ENCODE assay signal across 8 mouse cellular contexts in the genomic region with DNA sequence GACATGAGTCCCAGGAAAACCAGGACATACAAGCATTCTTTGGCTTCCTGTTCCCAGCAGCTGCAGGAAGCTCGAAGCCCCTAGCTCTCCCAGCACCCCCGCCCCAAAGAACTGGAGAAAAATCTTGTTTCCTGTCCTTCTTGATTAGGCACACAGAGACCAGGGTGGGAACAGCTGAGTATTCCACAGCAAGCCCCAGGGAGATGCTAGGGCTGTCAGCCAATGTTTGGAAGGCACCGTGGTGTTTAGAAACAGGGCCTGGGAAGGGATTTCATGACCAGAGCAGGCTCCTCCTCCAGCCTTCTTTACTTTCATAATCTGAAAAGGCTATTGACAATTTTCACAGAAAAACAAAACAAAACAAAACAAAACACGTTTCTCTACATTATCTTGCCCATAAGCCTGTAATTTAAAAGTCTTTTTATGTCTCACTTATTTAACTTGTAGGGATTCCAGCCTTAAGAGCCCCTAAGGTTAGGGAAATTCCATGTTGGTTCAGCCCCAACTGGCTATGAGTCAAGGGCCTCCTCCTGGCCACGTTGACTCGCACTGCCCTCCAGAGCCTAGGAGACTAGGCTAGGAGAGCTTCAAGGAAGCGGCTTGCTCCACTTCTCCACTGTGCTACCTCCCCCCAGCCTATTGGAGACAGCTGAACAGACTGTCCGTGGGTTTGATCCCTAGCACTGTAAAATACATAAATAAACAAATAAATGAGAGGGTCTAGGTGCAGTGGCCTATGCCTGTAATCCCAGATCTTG. TPM values are rescaled to one million over a fixed set of nuclear protein-coding genes. Genes with fewer than 3 reads are reported as not detected.
DNase-seq lines count a peak whose midpoint lies in the region; ATAC-seq and TF ChIP-seq lines count a peak whose summit lies in the region.
"Had no signal": no experiment of that assay in that cellular context is flagged by ENCODE, and none has a peak within 500 bp of the region (broad histone marks: within the 10 kb centered on the region; RNA-seq: fewer than 3 reads in every experiment).

No protein-coding gene starts in this region.

- H3K9ac ChIP-seq in heart, embryonic 14.5 days (ENCODE audit: low read length) = no peak overlapping the region
- no peak overlapping the region for H3K9ac ChIP-seq in limb, embryonic 14.5 days (ENCODE audit: low read depth, low read length, severe bottlenecking)
- H3K9ac ChIP-seq: liver, embryonic 13.5 days had no signal

- DNase-seq in Muller cell, postnatal 12 days (ENCODE audit: inconsistent ontology term) = peak; percentile 59
- peak; percentile 84 for DNase-seq in adrenal gland, postnatal 10 days
- DNase-seq in limb, embryonic 14.5 days (ENCODE audit: low spot score) = peak; percentile 80
- peak; percentile 79 for DNase-seq in testis, postnatal 14 days (ENCODE audit: low spot score)
- no peak for DNase-seq in spleen, adult 12 weeks (ENCODE audit: low spot score)
- no peak for DNase-seq in thymus, postnatal 4 days
- DNase-seq: liver, embryonic 13.5 days had no signal

- 36% methylated on average over 8 of the region's 8 CpGs for WGBS in heart, embryonic 14.5 days
- 34% methylated on average over 8 of the region's 8 CpGs for WGBS in limb, embryonic 14.5 days

- no peak overlapping the region for H3K4me2 ChIP-seq in heart, embryonic 14.5 days (ENCODE audit: low read length)
- no peak overlapping the region for H3K4me2 ChIP-seq in limb, embryonic 14.5 days (replicated peaks; ENCODE audit: low read depth, low read length, severe bottlenecking)
- H3K4me2 ChIP-seq: liver, embryonic 13.5 days had no signal

- no peak overlapping the region for H3K4me3 ChIP-seq in heart, embryonic 14.5 days (ENCODE audit: control insufficient read depth in 1 of 2, insufficient read depth in 1 of 2, low read depth in 1 of 2, low read length in 2 of 2)
- H3K4me3 ChIP-seq in limb, embryonic 14.5 days (replicated peaks; ENCODE audit: low read length) = no peak overlapping the region
- H3K4me3 ChIP-seq: liver, embryonic 13.5 days had no signal

- no peaks in the 10 kb centered on the region for H3K27me3 ChIP-seq in heart, embryonic 14.5 days (ENCODE audit: control insufficient read depth, insufficient read depth, low read length)
- H3K27me3 ChIP-seq in limb, embryonic 14.5 days (ENCODE audit: control insufficient read depth, insufficient read depth, low read length) = no peaks in the 10 kb centered on the region
- H3K27me3 ChIP-seq: liver, embryonic 13.5 days had no signal

- TF ChIP-seq POLR2A in limb, embryonic 14.5 days (IDR thresholded peaks at IDR 0.05; ENCODE audit: borderline replicate concordance, extremely low read depth, insufficient read depth, insufficient read length) = no peak

- peaks cover 2 to 8% of the 10 kb centered on the region in 2 experiments for H3K4me1 ChIP-seq in heart, embryonic 14.5 days (ENCODE audit: control insufficient read depth in 2 of 2, insufficient read depth in 2 of 2, low read length in 2 of 2)
- H3K4me1 ChIP-seq in limb, embryonic 14.5 days (ENCODE audit: control insufficient read depth, insufficient read depth, low read length) = no peaks in the 10 kb centered on the region

- ATAC-seq in heart, embryonic 14.5 days (ENCODE audit: insufficient number of reproducible peaks, insufficient read depth, low FRiP score, low read depth) = peak; percentile 51
- peak; percentile 84 for ATAC-seq in limb, embryonic 14.5 days (ENCODE audit: low FRiP score, low read depth)

- H3K36me3 ChIP-seq in heart, embryonic 14.5 days (ENCODE audit: control insufficient read depth, insufficient read depth, low read length) = no peaks in the 10 kb centered on the region
- H3K36me3 ChIP-seq in limb, embryonic 14.5 days (ENCODE audit: control insufficient read depth, insufficient read depth, low read length) = no peaks in the 10 kb centered on the region
- H3K36me3 ChIP-seq: liver, embryonic 13.5 days had no signal

- H3K27ac ChIP-seq in heart, embryonic 14.5 days (replicated peaks in 1 of 2; ENCODE audit: control insufficient read depth in 1 of 2, insufficient read depth in 1 of 2, low read depth in 2 of 2, low read length in 2 of 2) = peak overlapping the region; percentile 39 to 61
- peak overlapping the region; percentile 40; the same call in 1 of the 2 replicates for H3K27ac ChIP-seq in limb, embryonic 14.5 days (replicated peaks; ENCODE audit: low read depth, low read length)
- H3K27ac ChIP-seq: liver, embryonic 13.5 days had no signal

- no peaks in the 10 kb centered on the region for H3K9me3 ChIP-seq in heart, embryonic 14.5 days (ENCODE audit: control insufficient read depth, low read length)
- no peaks in the 10 kb centered on the region for H3K9me3 ChIP-seq in limb, embryonic 14.5 days (ENCODE audit: control insufficient read depth, low read length)
- H3K9me3 ChIP-seq: liver, embryonic 13.5 days had no signal

RNA-seq across cellular contexts. Expression of gene Nicn1, which starts 10.0 kb away (rescaled TPM):
- total RNA-seq in adrenal gland, postnatal 10 days (2021) = 10 to 100 TPM; 20.2 to 28.6 TPM
- polyA plus RNA-seq in heart, embryonic 14.5 days (2014; fragmentation: Nextera tagmentation; extraction: Ambion mirVana) = 26.5 and 29.1 TPM in 2 replicates
- 37.5 and 61.3 TPM in 2 replicates for polyA plus RNA-seq in limb, embryonic 14.5 days (2012; rRNA removed)
- polyA plus RNA-seq in limb, embryonic 14.5 days (2014; fragmentation: Nextera tagmentation; extraction: Ambion mirVana) = 40.2 and 49.6 TPM in 2 replicates

RNA-seq across cellular contexts. Expression of gene Amt, which starts 16.4 kb away (rescaled TPM):
- total RNA-seq in adrenal gland, postnatal 10 days (2021) = 10 to 100 TPM in 1 of 2 experiments, 1 to 10 TPM in 1; 9.3 to 14.7 TPM
- 10.4 and 11.2 TPM in 2 replicates for polyA plus RNA-seq in heart, embryonic 14.5 days (2014; fragmentation: Nextera tagmentation; extraction: Ambion mirVana)
- 28.2 and 29.7 TPM in 2 replicates for polyA plus RNA-seq in limb, embryonic 14.5 days (2012; rRNA removed)
- 6.9 and 7.0 TPM in 2 replicates for polyA plus RNA-seq in limb, embryonic 14.5 days (2014; fragmentation: Nextera tagmentation; extraction: Ambion mirVana)

RNA-seq across cellular contexts. Expression of gene Dag1, which starts 16.5 kb away (rescaled TPM):
- 100 to 1,000 TPM; 168 to 192 TPM for total RNA-seq in adrenal gland, postnatal 10 days (2021)
- polyA plus RNA-seq in heart, embryonic 14.5 days (2014; fragmentation: Nextera tagmentation; extraction: Ambion mirVana) = 143 and 146 TPM in 2 replicates
- 49.7 and 57.4 TPM in 2 replicates for polyA plus RNA-seq in limb, embryonic 14.5 days (2012; rRNA removed)
- 77.4 and 82.5 TPM in 2 replicates for polyA plus RNA-seq in limb, embryonic 14.5 days (2014; fragmentation: Nextera tagmentation; extraction: Ambion mirVana)

RNA-seq across cellular contexts. Expression of gene Rhoa, which starts 25.7 kb away (rescaled TPM):
- 100 to 1,000 TPM; 352 to 357 TPM for total RNA-seq in adrenal gland, postnatal 10 days (2021)
- 229 and 289 TPM in 2 replicates for polyA plus RNA-seq in heart, embryonic 14.5 days (2014; fragmentation: Nextera tagmentation; extraction: Ambion mirVana)
- 214 and 240 TPM in 2 replicates for polyA plus RNA-seq in limb, embryonic 14.5 days (2012; rRNA removed)
- polyA plus RNA-seq in limb, embryonic 14.5 days (2014; fragmentation: Nextera tagmentation; extraction: Ambion mirVana) = 296 and 326 TPM in 2 replicates

RNA-seq across cellular contexts. Expression of gene Tcta, which starts 25.7 kb away (rescaled TPM):
- 10 to 100 TPM; 28.9 to 36.6 TPM for total RNA-seq in adrenal gland, postnatal 10 days (2021)
- 36.5 and 39.4 TPM in 2 replicates for polyA plus RNA-seq in heart, embryonic 14.5 days (2014; fragmentation: Nextera tagmentation; extraction: Ambion mirVana)
- 36.8 and 41.4 TPM in 2 replicates for polyA plus RNA-seq in limb, embryonic 14.5 days (2012; rRNA removed)
- polyA plus RNA-seq in limb, embryonic 14.5 days (2014; fragmentation: Nextera tagmentation; extraction: Ambion mirVana) = 37.4 and 38.6 TPM in 2 replicates

Comparison
In these comparisons a context has a peak if more than half of its experiments do, and no peak if none do; other contexts are left out.
1. DNase-seq: peak in Muller cell, postnatal 12 days (single experiment), adrenal gland, postnatal 10 days (single experiment), limb, embryonic 14.5 days (single experiment) and testis, postnatal 14 days (single experiment); none in spleen, adult 12 weeks (single experiment) and thymus, postnatal 4 days (single experiment).